In genomic region chr15:74343591-74343990, GRCm38 (mm10) we compare ENCODE assay signal across 35 mouse cellular contexts.
DNase-seq lines count a peak whose midpoint lies in the region; ATAC-seq and TF ChIP-seq lines count a peak whose summit lies in the region.
"Had no signal": no experiment of that assay in that cellular context is flagged by ENCODE, and none has a peak within 500 bp of the region (broad histone marks: within the 10 kb centered on the region; RNA-seq: fewer than 3 reads in every experiment).

No protein-coding gene starts in this region.

- H3K27me3 ChIP-seq in embryonic facial prominence, embryonic 14.5 days (replicated peaks; ENCODE audit: control insufficient read depth, insufficient read depth, low read length) = no peaks in the 10 kb centered on the region
- H3K27me3 ChIP-seq in embryonic facial prominence, embryonic 10.5 days (replicated peaks; ENCODE audit: low read depth, poor library complexity, severe bottlenecking) = no peaks in the 10 kb centered on the region
- no peaks in the 10 kb centered on the region for H3K27me3 ChIP-seq in hindbrain, postnatal 0 days (ENCODE audit: insufficient read depth, low read length)
- H3K27me3 ChIP-seq in hindbrain, embryonic 16.5 days (replicated peaks; ENCODE audit: control insufficient read depth, insufficient read depth, low read length) = no peaks in the 10 kb centered on the region
- H3K27me3 ChIP-seq in midbrain, postnatal 0 days (ENCODE audit: insufficient read depth, low read length) = no peaks in the 10 kb centered on the region
- no peaks in the 10 kb centered on the region for H3K27me3 ChIP-seq in midbrain, embryonic 15.5 days (replicated peaks)
- H3K27me3 ChIP-seq: CH12.LX; embryonic facial prominence, embryonic 13.5 days; heart, embryonic 13.5 days; limb, embryonic 15.5 days; liver, embryonic 13.5 days; neural tube, embryonic 13.5 days had no signal

- peak; percentile 31 for DNase-seq in embryonic facial prominence, embryonic 14.5 days (ENCODE audit: low spot score)
- no peak for DNase-seq in embryonic facial prominence, embryonic 10.5 days (ENCODE audit: low spot score)
- DNase-seq in hindbrain, postnatal 0 days (ENCODE audit: low spot score) = peak; percentile 39
- DNase-seq in midbrain, postnatal 0 days (ENCODE audit: low spot score) = peak; percentile 30
- DNase-seq in thymus, postnatal 36 days = no peak
- DNase-seq: adrenal gland, adult 8-10 months; cerebellum, adult 11 months; cerebellum, adult 9-11 months; embryo, embryonic 11 days; gastrocnemius, postnatal 36 days; heart, adult 2 months; heart, postnatal 10 days; kidney, adult 8-10 months; kidney, postnatal 4 days; liver, embryonic 13.5 days; lung, adult 18-20 months; lung, postnatal 4 days; right cerebral cortex, postnatal 4 days; thymus, adult 18-20 months; thymus, postnatal 25 days had no signal

- no peak for ATAC-seq in embryonic facial prominence, embryonic 14.5 days (ENCODE audit: low read depth)
- ATAC-seq in hindbrain, postnatal 0 days = no peak
- no peak for ATAC-seq in hindbrain, embryonic 16.5 days
- no peak for ATAC-seq in midbrain, postnatal 0 days (ENCODE audit: low FRiP score)
- ATAC-seq in midbrain, embryonic 15.5 days (replicated peaks) = no peak
- ATAC-seq in granulocyte monocyte progenitor cell, adult 5-6 weeks (replicated peaks; ENCODE audit: poor library complexity, severe bottlenecking) = no peak
- ATAC-seq: intestine, embryonic 16.5 days; lung, postnatal 0 days had no signal

- H3K4me2 ChIP-seq in embryonic facial prominence, embryonic 14.5 days (ENCODE audit: low read depth, low read length) = no peak overlapping the region
- no peak overlapping the region for H3K4me2 ChIP-seq in hindbrain, postnatal 0 days (ENCODE audit: low read depth, low read length)
- H3K4me2 ChIP-seq in hindbrain, embryonic 16.5 days (ENCODE audit: low read length) = no peak overlapping the region
- no peak overlapping the region for H3K4me2 ChIP-seq in midbrain, postnatal 0 days (ENCODE audit: low read depth, low read length, poor library complexity, severe bottlenecking)
- no peak overlapping the region for H3K4me2 ChIP-seq in midbrain, embryonic 15.5 days
- H3K4me2 ChIP-seq: embryonic facial prominence, embryonic 13.5 days; heart, embryonic 13.5 days; limb, embryonic 15.5 days; liver, embryonic 13.5 days; neural tube, embryonic 13.5 days had no signal

- H3K36me3 ChIP-seq in embryonic facial prominence, embryonic 14.5 days (ENCODE audit: control insufficient read depth, insufficient read depth, low read length) = no peaks in the 10 kb centered on the region
- no peaks in the 10 kb centered on the region for H3K36me3 ChIP-seq in embryonic facial prominence, embryonic 10.5 days (replicated peaks)
- no peaks in the 10 kb centered on the region for H3K36me3 ChIP-seq in hindbrain, postnatal 0 days (ENCODE audit: insufficient read depth, low read length)
- no peaks in the 10 kb centered on the region for H3K36me3 ChIP-seq in hindbrain, embryonic 16.5 days (ENCODE audit: control insufficient read depth, insufficient read depth, low read length)
- H3K36me3 ChIP-seq in midbrain, postnatal 0 days (ENCODE audit: insufficient read depth, low read length) = no peaks in the 10 kb centered on the region
- H3K36me3 ChIP-seq in midbrain, embryonic 15.5 days (replicated peaks) = no peaks in the 10 kb centered on the region
- H3K36me3 ChIP-seq: embryonic facial prominence, embryonic 13.5 days; heart, embryonic 13.5 days; limb, embryonic 10.5 days; limb, embryonic 15.5 days; liver, embryonic 13.5 days; neural tube, embryonic 13.5 days had no signal

- no peaks in the 10 kb centered on the region for H3K9me3 ChIP-seq in embryonic facial prominence, embryonic 14.5 days (ENCODE audit: control insufficient read depth, low read length)
- no peaks in the 10 kb centered on the region for H3K9me3 ChIP-seq in embryonic facial prominence, embryonic 10.5 days
- no peaks in the 10 kb centered on the region for H3K9me3 ChIP-seq in hindbrain, postnatal 0 days (ENCODE audit: low read length)
- H3K9me3 ChIP-seq in hindbrain, embryonic 16.5 days (ENCODE audit: control insufficient read depth, low read length) = no peaks in the 10 kb centered on the region
- no peaks in the 10 kb centered on the region for H3K9me3 ChIP-seq in midbrain, postnatal 0 days (ENCODE audit: low read length)
- no peaks in the 10 kb centered on the region for H3K9me3 ChIP-seq in midbrain, embryonic 15.5 days
- H3K9me3 ChIP-seq: embryonic facial prominence, embryonic 13.5 days; heart, embryonic 13.5 days; limb, embryonic 10.5 days; limb, embryonic 15.5 days; liver, embryonic 13.5 days; neural tube, embryonic 13.5 days had no signal

- no peak overlapping the region for H3K4me3 ChIP-seq in embryonic facial prominence, embryonic 14.5 days (ENCODE audit: low read depth, low read length)
- no peak overlapping the region for H3K4me3 ChIP-seq in embryonic facial prominence, embryonic 10.5 days
- H3K4me3 ChIP-seq in hindbrain, postnatal 0 days (ENCODE audit: low read length) = no peak overlapping the region
- no peak overlapping the region for H3K4me3 ChIP-seq in hindbrain, embryonic 16.5 days (ENCODE audit: low read length)
- H3K4me3 ChIP-seq in midbrain, postnatal 0 days (ENCODE audit: low read depth, low read length) = no peak overlapping the region
- H3K4me3 ChIP-seq in midbrain, embryonic 15.5 days = no peak overlapping the region
- H3K4me3 ChIP-seq: embryonic facial prominence, embryonic 13.5 days; erythroblast, embryonic 14.5 days; heart, adult 2 months; heart, embryonic 13.5 days; limb, embryonic 10.5 days; limb, embryonic 15.5 days; liver, embryonic 13.5 days; megakaryocyte, embryonic 14.5 days; neural tube, embryonic 13.5 days had no signal

- H3K9ac ChIP-seq in embryonic facial prominence, embryonic 14.5 days (ENCODE audit: low read depth, low read length) = no peak overlapping the region
- no peak overlapping the region for H3K9ac ChIP-seq in hindbrain, postnatal 0 days (replicated peaks; ENCODE audit: low read length)
- H3K9ac ChIP-seq in hindbrain, embryonic 16.5 days (ENCODE audit: low read depth, low read length) = no peak overlapping the region
- H3K9ac ChIP-seq in midbrain, postnatal 0 days (replicated peaks; ENCODE audit: low read length, poor library complexity, severe bottlenecking) = no peak overlapping the region
- H3K9ac ChIP-seq in midbrain, embryonic 15.5 days = no peak overlapping the region
- H3K9ac ChIP-seq: embryonic facial prominence, embryonic 13.5 days; heart, embryonic 13.5 days; limb, embryonic 15.5 days; liver, embryonic 13.5 days; neural tube, embryonic 13.5 days had no signal

- no peaks in the 10 kb centered on the region for H3K4me1 ChIP-seq in embryonic facial prominence, embryonic 14.5 days (ENCODE audit: control insufficient read depth, insufficient read depth, low read length)
- peaks cover 11% of the 10 kb centered on the region for H3K4me1 ChIP-seq in embryonic facial prominence, embryonic 10.5 days
- H3K4me1 ChIP-seq in hindbrain, postnatal 0 days (ENCODE audit: insufficient read depth, low read length) = no peaks in the 10 kb centered on the region; the same call in 1 of the 2 replicates
- H3K4me1 ChIP-seq in hindbrain, embryonic 16.5 days (ENCODE audit: control insufficient read depth, insufficient read depth, low read depth, low read length) = no peaks in the 10 kb centered on the region
- H3K4me1 ChIP-seq in midbrain, postnatal 0 days (ENCODE audit: insufficient read depth, low read length) = no peaks in the 10 kb centered on the region
- no peaks in the 10 kb centered on the region for H3K4me1 ChIP-seq in midbrain, embryonic 15.5 days
- H3K4me1 ChIP-seq: limb, embryonic 15.5 days; liver, embryonic 13.5 days; megakaryocyte, embryonic 14.5 days had no signal

- 65% methylated on average over 6 of the region's 6 CpGs for WGBS in embryonic facial prominence, embryonic 14.5 days
- 83% methylated on average over 6 of the region's 6 CpGs for WGBS in embryonic facial prominence, embryonic 10.5 days
- 61% methylated on average over 6 of the region's 6 CpGs for WGBS in hindbrain, postnatal 0 days
- 63% methylated on average over 6 of the region's 6 CpGs for WGBS in hindbrain, embryonic 16.5 days
- 68% methylated on average over 6 of the region's 6 CpGs for WGBS in midbrain, postnatal 0 days
- 77% methylated on average over 6 of the region's 6 CpGs for WGBS in midbrain, embryonic 15.5 days

- H3K27ac ChIP-seq in embryonic facial prominence, embryonic 14.5 days (replicated peaks; ENCODE audit: low read depth, low read length) = no peak overlapping the region
- no peak overlapping the region for H3K27ac ChIP-seq in embryonic facial prominence, embryonic 10.5 days (replicated peaks)
- H3K27ac ChIP-seq in hindbrain, postnatal 0 days = no peak overlapping the region
- H3K27ac ChIP-seq in hindbrain, embryonic 16.5 days (ENCODE audit: low read depth, low read length) = no peak overlapping the region
- H3K27ac ChIP-seq in midbrain, postnatal 0 days (ENCODE audit: low read depth, low read length) = no peak overlapping the region
- no peak overlapping the region for H3K27ac ChIP-seq in midbrain, embryonic 15.5 days
- H3K27ac ChIP-seq: embryonic facial prominence, embryonic 13.5 days; heart, adult 2 months; heart, embryonic 13.5 days; kidney, postnatal 0 days; limb, embryonic 10.5 days; limb, embryonic 15.5 days; liver, embryonic 13.5 days; neural tube, embryonic 13.5 days; stomach, postnatal 0 days had no signal

- no peak for TF ChIP-seq CTCF in hindbrain, postnatal 0 days (IDR thresholded peaks at IDR 0.05; ENCODE audit: low read depth)
- no peak for TF ChIP-seq CTCF in midbrain, postnatal 0 days (IDR thresholded peaks at IDR 0.05)

Comparison
In these comparisons a context has a peak if more than half of its experiments do, and no peak if none do; other contexts are left out.
1. DNase-seq: peak in embryonic facial prominence, embryonic 14.5 days (single experiment), hindbrain, postnatal 0 days (single experiment) and midbrain, postnatal 0 days (single experiment); none in embryonic facial prominence, embryonic 10.5 days (single experiment) and thymus, postnatal 36 days (0 of 2).